Mouse (Mus musculus): ENCODE data around the gene Krtap27-1. TPM values are rescaled to one million over a fixed set of nuclear protein-coding genes. Genes with fewer than 3 reads are reported as not detected.

Gene Krtap27-1
- polyA plus RNA-seq, 1 experiment from 2014 or later = not detected

- ATAC-seq (ENCODE audit: insufficient read depth, low FRiP score) = no peak
- H3K4me3 ChIP-seq (replicated peaks; ENCODE audit: low read length) = no peak overlapping the region
- no peak overlapping the region for H3K27ac ChIP-seq (ENCODE audit: low read length)
- H3K9me3 ChIP-seq (replicated peaks; ENCODE audit: control insufficient read depth, low read length) = no peaks in the 10 kb centered on the region
- 76% methylated on average over 6 of the region's 6 CpGs for WGBS
- no peaks in the 10 kb centered on the region for H3K27me3 ChIP-seq (ENCODE audit: control insufficient read depth, insufficient read depth, low read length)
- H3K9ac ChIP-seq (ENCODE audit: low read length) = no peak overlapping the region
- no peaks in the 10 kb centered on the region for H3K4me1 ChIP-seq (ENCODE audit: control insufficient read depth, insufficient read depth, low read length)
- H3K36me3 ChIP-seq (ENCODE audit: control insufficient read depth, insufficient read depth, low read length) = no peaks in the 10 kb centered on the region
- no peak overlapping the region for H3K4me2 ChIP-seq (ENCODE audit: low read depth, low read length)
Measured at GRCm38 (mm10) chr16:88679099-88679498, 7.6 kb upstream of the Krtap27-1 start.

- 36% methylated on average over 1 of the region's 1 CpGs for WGBS
- no peak overlapping the region for H3K27ac ChIP-seq (ENCODE audit: low read length)
- no peak overlapping the region for H3K9ac ChIP-seq (ENCODE audit: low read length)
- H3K4me3 ChIP-seq (replicated peaks; ENCODE audit: low read length) = no peak overlapping the region
- H3K27me3 ChIP-seq (ENCODE audit: control insufficient read depth, insufficient read depth, low read length) = no peaks in the 10 kb centered on the region
- no peaks in the 10 kb centered on the region for H3K36me3 ChIP-seq (ENCODE audit: control insufficient read depth, insufficient read depth, low read length)
- H3K4me2 ChIP-seq (ENCODE audit: low read depth, low read length) = no peak overlapping the region
- ATAC-seq (ENCODE audit: insufficient read depth, low FRiP score) = no peak
- no peaks in the 10 kb centered on the region for H3K4me1 ChIP-seq (ENCODE audit: control insufficient read depth, insufficient read depth, low read length)
- H3K9me3 ChIP-seq (replicated peaks; ENCODE audit: control insufficient read depth, low read length) = no peaks in the 10 kb centered on the region
Measured at GRCm38 (mm10) chr16:88657426-88657825, 14.0 kb downstream of the Krtap27-1 start.

GRCm38 (mm10) chr16:88651952-88652351 lies 19.5 kb downstream of the Krtap27-1 start:
- Histone ChIP-seq H3K27ac (ENCODE audit: low read length) (no peak overlapping the region), H3K9ac (ENCODE audit: low read length) (no peak overlapping the region), H3K4me2 (ENCODE audit: low read depth, low read length) (no peak overlapping the region), H3K4me3 (replicated peaks; ENCODE audit: low read length) (no peak overlapping the region), H3K36me3 (ENCODE audit: control insufficient read depth, insufficient read depth, low read length) (no peaks in the 10 kb centered on the region), H3K9me3 (replicated peaks; ENCODE audit: control insufficient read depth, low read length) (no peaks in the 10 kb centered on the region), H3K4me1 (ENCODE audit: control insufficient read depth, insufficient read depth, low read length) (no peaks in the 10 kb centered on the region), H3K27me3 (ENCODE audit: control insufficient read depth, insufficient read depth, low read length) (no peaks in the 10 kb centered on the region)
- no peak for ATAC-seq (ENCODE audit: insufficient read depth, low FRiP score)
- WGBS = 52% methylated on average over 2 of the region's 2 CpGs

- H3K36me3 ChIP-seq (ENCODE audit: control insufficient read depth, insufficient read depth, low read length) = no peaks in the 10 kb centered on the region
- no peak for ATAC-seq (ENCODE audit: insufficient read depth, low FRiP score)
- 66% methylated on average over 1 of the region's 1 CpGs for WGBS
Measured at GRCm38 (mm10) chr16:88651082-88651481, 20.4 kb downstream of the Krtap27-1 start.

GRCm38 (mm10) chr16:88647358-88647846 lies 24.1 kb downstream of the Krtap27-1 start, which contains the start of gene Krtap26-1:
Gene Krtap26-1 (minus strand): TSS chr16:88647796.
- H3K4me3 ChIP-seq (replicated peaks; ENCODE audit: low read length) = no peak within 1 kb of the TSS
- no peak within 1 kb of the TSS for H3K27ac ChIP-seq (ENCODE audit: low read length)
- no peaks in the 10 kb centered on the region for H3K36me3 ChIP-seq (ENCODE audit: control insufficient read depth, insufficient read depth, low read length)
- whole genome bisulfite sequencing = 82% methylated on average over 10 of the region's 10 CpGs
- no peaks in the 10 kb centered on the region for H3K9me3 ChIP-seq (replicated peaks; ENCODE audit: control insufficient read depth, low read length)
- no peaks in the 10 kb centered on the region for H3K4me1 ChIP-seq (ENCODE audit: control insufficient read depth, insufficient read depth, low read length)
- H3K9ac ChIP-seq (ENCODE audit: low read length) = no peak within 1 kb of the TSS
- no peak within 1 kb of the TSS for H3K4me2 ChIP-seq (ENCODE audit: low read depth, low read length)
- no peak for ATAC-seq (ENCODE audit: insufficient read depth, low FRiP score)
- H3K27me3 ChIP-seq (ENCODE audit: control insufficient read depth, insufficient read depth, low read length) = no peaks in the 10 kb centered on the region

More at GRCm38 (mm10) chr16:88651082-88651481, 20.4 kb downstream of the Krtap27-1 start:
- Histone ChIP-seq H3K9me3 (replicated peaks; ENCODE audit: control insufficient read depth, low read length) (no peaks in the 10 kb centered on the region), H3K27ac (ENCODE audit: low read length) (no peak overlapping the region), H3K9ac (ENCODE audit: low read length) (no peak overlapping the region), H3K4me2 (ENCODE audit: low read depth, low read length) (no peak overlapping the region), H3K27me3 (ENCODE audit: control insufficient read depth, insufficient read depth, low read length) (no peaks in the 10 kb centered on the region), H3K4me1 (ENCODE audit: control insufficient read depth, insufficient read depth, low read length) (no peaks in the 10 kb centered on the region), H3K4me3 (replicated peaks; ENCODE audit: low read length) (no peak overlapping the region)

GRCm38 (mm10) chr16:88646366-88647111 lies 24.9 kb downstream of the Krtap27-1 start:
- no peaks in the 10 kb centered on the region for H3K36me3 ChIP-seq (ENCODE audit: control insufficient read depth, insufficient read depth, low read length)
- H3K4me2 ChIP-seq (ENCODE audit: low read depth, low read length) = no peak overlapping the region
- no peaks in the 10 kb centered on the region for H3K4me1 ChIP-seq (ENCODE audit: control insufficient read depth, insufficient read depth, low read length)
- H3K9me3 ChIP-seq (replicated peaks; ENCODE audit: control insufficient read depth, low read length) = no peaks in the 10 kb centered on the region
- H3K9ac ChIP-seq (ENCODE audit: low read length) = no peak overlapping the region
- no peak overlapping the region for H3K4me3 ChIP-seq (replicated peaks; ENCODE audit: low read length)
- ATAC-seq (ENCODE audit: insufficient read depth, low FRiP score) = no peak
- H3K27ac ChIP-seq (ENCODE audit: low read length) = no peak overlapping the region
- no peaks in the 10 kb centered on the region for H3K27me3 ChIP-seq (ENCODE audit: control insufficient read depth, insufficient read depth, low read length)
- WGBS = 70% methylated on average over 8 of the region's 8 CpGs

GRCm38 (mm10) chr16:88640053-88640452 lies 31.4 kb downstream of the Krtap27-1 start:
- Histone ChIP-seq H3K9me3 (replicated peaks; ENCODE audit: control insufficient read depth, low read length) (peaks cover 4% of the 10 kb centered on the region; the same call in 1 of the 2 replicates), H3K27ac (ENCODE audit: low read length) (no peak overlapping the region)
- 80% methylated on average over 3 of the region's 3 CpGs for WGBS

GRCm38 (mm10) chr16:88635142-88635541 lies 36.3 kb downstream of the Krtap27-1 start:
- H3K4me1 ChIP-seq (ENCODE audit: control insufficient read depth, insufficient read depth, low read length) = no peaks in the 10 kb centered on the region
- H3K36me3 ChIP-seq (ENCODE audit: control insufficient read depth, insufficient read depth, low read length) = no peaks in the 10 kb centered on the region
- H3K27me3 ChIP-seq (ENCODE audit: control insufficient read depth, insufficient read depth, low read length) = no peaks in the 10 kb centered on the region
- no peak overlapping the region for H3K4me2 ChIP-seq (ENCODE audit: low read depth, low read length)
- H3K9me3 ChIP-seq (replicated peaks; ENCODE audit: control insufficient read depth, low read length) = no peaks in the 10 kb centered on the region
- no peak overlapping the region for H3K9ac ChIP-seq (ENCODE audit: low read length)
- no peak overlapping the region for H3K27ac ChIP-seq (ENCODE audit: low read length)
- 43% methylated on average over 4 of the region's 4 CpGs for WGBS
- no peak overlapping the region for H3K4me3 ChIP-seq (replicated peaks; ENCODE audit: low read length)
- ATAC-seq (ENCODE audit: insufficient read depth, low FRiP score) = no peak

More at GRCm38 (mm10) chr16:88640053-88640452, 31.4 kb downstream of the Krtap27-1 start:
- Histone ChIP-seq H3K4me3 (replicated peaks; ENCODE audit: low read length) (no peak overlapping the region), H3K27me3 (ENCODE audit: control insufficient read depth, insufficient read depth, low read length) (no peaks in the 10 kb centered on the region), H3K4me1 (ENCODE audit: control insufficient read depth, insufficient read depth, low read length) (no peaks in the 10 kb centered on the region), H3K36me3 (ENCODE audit: control insufficient read depth, insufficient read depth, low read length) (no peaks in the 10 kb centered on the region), H3K4me2 (ENCODE audit: low read depth, low read length) (no peak overlapping the region), H3K9ac (ENCODE audit: low read length) (no peak overlapping the region)
- ATAC-seq (ENCODE audit: insufficient read depth, low FRiP score) = no peak

GRCm38 (mm10) chr16:88631474-88631873 lies 40.0 kb downstream of the Krtap27-1 start:
- Histone ChIP-seq H3K27ac (ENCODE audit: low read length) (no peak overlapping the region), H3K4me3 (replicated peaks; ENCODE audit: low read length) (no peak overlapping the region), H3K36me3 (ENCODE audit: control insufficient read depth, insufficient read depth, low read length) (no peaks in the 10 kb centered on the region), H3K27me3 (ENCODE audit: control insufficient read depth, insufficient read depth, low read length) (no peaks in the 10 kb centered on the region), H3K9me3 (replicated peaks; ENCODE audit: control insufficient read depth, low read length) (no peaks in the 10 kb centered on the region), H3K4me2 (ENCODE audit: low read depth, low read length) (no peak overlapping the region), H3K9ac (ENCODE audit: low read length) (no peak overlapping the region), H3K4me1 (ENCODE audit: control insufficient read depth, insufficient read depth, low read length) (no peaks in the 10 kb centered on the region)
- 26% methylated on average over 4 of the region's 4 CpGs for WGBS
- peak; percentile 91 for ATAC-seq (ENCODE audit: insufficient read depth, low FRiP score)

Measured in stomach, embryonic 16.5 days (tissue).